Mouse (Mus musculus): ENCODE measurements around the gene Zfp758. TPM values are rescaled to one million over a fixed set of nuclear protein-coding genes. Genes with fewer than 3 reads are reported as not detected.

Gene Zfp758
- total and polyA plus RNA-seq, 3 experiments, result 1.1 to 2.8 TPM; not detected in 1

- TF ChIP-seq CHD2 (IDR thresholded peaks at IDR 0.05; ENCODE audit: low read length) (no peak), GATA1 (IDR thresholded peaks at IDR 0.05; ENCODE audit: low read depth, low read length) (no peak), TCF12 (IDR thresholded peaks at IDR 0.05; ENCODE audit: low read depth, low read length) (no peak), EP300 (IDR thresholded peaks at IDR 0.05; ENCODE audit: low read depth in 1 of 2, low read length in 2 of 2) (no peak), ETS1 (IDR thresholded peaks at IDR 0.05; ENCODE audit: low read depth, low read length) (no peak), BHLHE40 (IDR thresholded peaks at IDR 0.05; ENCODE audit: borderline replicate concordance, low read depth, low read length) (no peak), CHD1 (IDR thresholded peaks at IDR 0.05; ENCODE audit: low read depth, low read length) (no peak), MEF2A (IDR thresholded peaks at IDR 0.05; ENCODE audit: extremely low read depth, insufficient replicate concordance, low read depth, low read length, poor library complexity, severe bottlenecking) (no peak), GABPA (IDR thresholded peaks at IDR 0.05; ENCODE audit: low read depth, low read length) (no peak), SMC3 (IDR thresholded peaks at IDR 0.05; ENCODE audit: low read depth, low read length) (peak; percentile 44), POLR2A (IDR thresholded peaks at IDR 0.05; ENCODE audit: control insufficient read depth in 1 of 2, insufficient read depth in 1 of 2, low read depth in 1 of 2, low read length in 2 of 2, poor library complexity in 1 of 2) (no peak), ZC3H11A (IDR thresholded peaks at IDR 0.05; ENCODE audit: low read depth, low read length) (no peak), RCOR1 (IDR thresholded peaks at IDR 0.05; ENCODE audit: low read depth, low read length) (no peak), POLR2AphosphoS5 (IDR thresholded peaks at IDR 0.05; ENCODE audit: borderline replicate concordance, low read depth, low read length) (no peak), RAD21 (IDR thresholded peaks at IDR 0.05; ENCODE audit: low read depth, low read length) (peak; percentile 27), ZNF384 (IDR thresholded peaks at IDR 0.05; ENCODE audit: low read depth, low read length) (no peak), USF1 (IDR thresholded peaks at IDR 0.05; ENCODE audit: low read depth, low read length) (no peak), TBP (IDR thresholded peaks at IDR 0.05; ENCODE audit: low read depth, low read length) (no peak), KAT2A (conservative IDR thresholded peaks at IDR 0.05; ENCODE audit: low read depth, low read length) (no peak), MYC (IDR thresholded peaks at IDR 0.05; ENCODE audit: low read depth, low read length) (no peak), TAL1 (IDR thresholded peaks at IDR 0.05; ENCODE audit: low read length) (no peak), NRF1 (IDR thresholded peaks at IDR 0.05; ENCODE audit: insufficient read depth, low read depth, low read length, poor library complexity, severe bottlenecking) (no peak), CTCF (IDR thresholded peaks at IDR 0.05 in 2 of 3, conservative IDR thresholded peaks at IDR 0.05 in 1 of 3; ENCODE audit: control insufficient read depth in 1 of 3, insufficient read depth in 1 of 3, low read depth in 2 of 3, low read length in 3 of 3, poor library complexity in 1 of 3, severe bottlenecking in 1 of 3) (peak; percentile 44 to 57 (median 49); a peak in 5 of 6 replicates), JUND (IDR thresholded peaks at IDR 0.05; ENCODE audit: low read depth, low read length) (no peak), HCFC1 (IDR thresholded peaks at IDR 0.05; ENCODE audit: low read depth, low read length) (no peak), E2F4 (IDR thresholded peaks at IDR 0.05; ENCODE audit: borderline replicate concordance, low read depth, low read length) (no peak)
- no peak overlapping the region for H3K27ac ChIP-seq (ENCODE audit: control insufficient read depth, low read depth, low read length)
- H3K9ac ChIP-seq (ENCODE audit: control insufficient read depth, low read depth, low read length, poor library complexity, severe bottlenecking), result no peak overlapping the region
- H3K79me2 ChIP-seq (ENCODE audit: control insufficient read depth, insufficient read depth, low read length, poor library complexity), result no peaks in the 10 kb centered on the region
- H3K9me3 ChIP-seq (replicated peaks; ENCODE audit: insufficient read depth, low read length), result no peaks in the 10 kb centered on the region
- H3K4me3 ChIP-seq (ENCODE audit: control insufficient read depth in 1 of 2, insufficient read depth in 1 of 2, low read depth in 2 of 2, low read length in 2 of 2), result no peak overlapping the region
- H3K4me1 ChIP-seq (ENCODE audit: control insufficient read depth in 1 of 2, insufficient read depth in 2 of 2, low read length in 2 of 2), result no peaks in the 10 kb centered on the region
- peak; percentile 70 for DNase-seq (ENCODE audit: low read depth, low spot score)
- H3K27me3 ChIP-seq (ENCODE audit: control insufficient read depth in 1 of 2, insufficient read depth in 2 of 2, low read length in 2 of 2), result no peaks in the 10 kb centered on the region
- H3K36me3 ChIP-seq (ENCODE audit: control insufficient read depth in 1 of 2, insufficient read depth in 2 of 2, low read length in 2 of 2), result peaks cover 0 to 16% of the 10 kb centered on the region in 2 experiments; a peak in 2 of 4 replicates
These were observed 8.5 kb upstream of the Zfp758 start for GRCm38 (mm10) chr17:22352794-22353193.

All from MEL (cell line).